Mouse (Mus musculus) liver, postnatal 0 days (tissue): ENCODE results near the gene Pglyrp1. TPM values are rescaled to one million over a fixed set of nuclear protein-coding genes. Genes with fewer than 3 reads are reported as not detected.
A peak's percentile ranks its signal among the peaks of the same experiment; 100 is the strongest.

Source experiments
- ATAC-seq: fragments of 200-750 bp; cut with Nextera tagmentation; 2 replicates; pipeline ENCODE4 v1.8.0; 2017; ENCODE audit warnings: mild to moderate bottlenecking, moderate library complexity
- DNase-seq: peaks from one replicate; pipeline ENCODE4 v3.0.0-alpha.2; 2016
- H3K27ac ChIP-seq: fragments of 300-500 bp; sonication (generic); 2 replicates; pipeline ENCODE4 v1.5.1; 2014; ENCODE audit warnings: antibody characterized with exemption, moderate library complexity, mild to moderate bottlenecking, low read depth
- H3K27me3 ChIP-seq: fragments of 300-500 bp; sonication (generic); 2 replicates; pipeline ENCODE4 v1.6.1; 2014; ENCODE audit warnings: low read length, control low read depth, mixed read lengths; ENCODE audit not compliant: insufficient read depth
- H3K36me3 ChIP-seq: fragments of 300-500 bp; sonication (generic); replicated peaks from 2 replicates; pipeline ENCODE4 v1.6.1; 2014; ENCODE audit warnings: mild to moderate bottlenecking, control low read depth, low read length, moderate library complexity, mixed read lengths; ENCODE audit not compliant: insufficient read depth
- H3K4me1 ChIP-seq: fragments of 300-500 bp; sonication (generic); 2 replicates; pipeline ENCODE4 v1.6.1; 2014; ENCODE audit warnings: antibody characterized with exemption, mild to moderate bottlenecking, control low read depth; ENCODE audit not compliant: insufficient read depth
- H3K4me2 ChIP-seq: fragments of 300-500 bp; sonication (generic); 2 replicates; pipeline ENCODE4 v1.6.1; 2014; ENCODE audit warnings: low read depth, mild to moderate bottlenecking, low read length, moderate library complexity, mixed read lengths
- H3K4me3 ChIP-seq: fragments of 300-500 bp; sonication (generic); 2 replicates; pipeline ENCODE4 v1.5.1; 2014; ENCODE audit warnings: low read depth, low read length
- H3K9ac ChIP-seq: fragments of 300-500 bp; sonication (generic); replicated peaks from 2 replicates; pipeline ENCODE4 v1.6.1; 2014; ENCODE audit warnings: mild to moderate bottlenecking, moderate library complexity
- H3K9me3 ChIP-seq: fragments of 300-500 bp; sonication (generic); 2 replicates; pipeline ENCODE4 v1.6.1; 2016; ENCODE audit warnings: mild to moderate bottlenecking, control low read depth, low read length, mixed read lengths
- CTCF ChIP-seq: sonication (generic); IDR thresholded peaks from 2 replicates; pipeline ENCODE4 v1.5.1; 2016; ENCODE audit warnings: antibody characterized with exemption, low read depth
- EP300 ChIP-seq: IDR thresholded peaks from 2 replicates; pipeline ENCODE4 v1.6.1; 2016; ENCODE audit warnings: antibody characterized with exemption, low read depth, mild to moderate bottlenecking
- whole genome bisulfite sequencing: fragments of 180-500 bp; shearing (Covaris S2); extraction: QIAGEN DNeasy Blood & Tissue Kit; methylation state at CpG from one replicate; pipeline ENCODE4 v1.1.7; 2014; ENCODE audit not compliant: insufficient replicate concordance; 5-methylcytosine and 5-hydroxymethylcytosine counted together
- polyA plus RNA-seq: library from polyadenylated mRNA; unstranded; fragments of >200 nt; fragmentation: Nextera tagmentation; extraction: Ambion mirVana; gene quantifications from 2 replicates; pipeline ENCODE4 v1.2.1, GENCODE M21; 2015

Gene Pglyrp1
- polyA plus RNA-seq, 1 experiment from 2014 or later: 118 TPM

- WGBS: 58% methylated on average over 7 of the region's 7 CpGs
- Histone ChIP-seq H3K9ac (no peak overlapping the region), H3K4me3 (no peak overlapping the region)
These were observed 7.6 kb downstream of the Pglyrp1 start for GRCm38 (mm10) chr7:18878691-18879090.

GRCm38 (mm10) chr7:18883991-18884744 is 13.0 kb downstream of the Pglyrp1 start:
- Histone ChIP-seq H3K36me3 (no peaks in the 10 kb centered on the region), H3K9me3 (no peaks in the 10 kb centered on the region), H3K9ac (peak overlapping the region; percentile 26; the same call in 1 of the 2 replicates), H3K27me3 (no peaks in the 10 kb centered on the region), H3K27ac (peak overlapping the region; percentile 79), H3K4me2 (peak overlapping the region; percentile 36), H3K4me3 (peak overlapping the region; percentile 27), H3K4me1 (no peaks in the 10 kb centered on the region)
- no peak for TF ChIP-seq CTCF
- TF ChIP-seq EP300: no peak
- peak; percentile 61 for DNase-seq
- ATAC-seq: peak; percentile 76
- 33% methylated on average over 9 of the region's 9 CpGs for WGBS

More at GRCm38 (mm10) chr7:18878691-18879090, 7.6 kb downstream of the Pglyrp1 start:
- H3K36me3 ChIP-seq: no peaks in the 10 kb centered on the region
- H3K9me3 ChIP-seq: no peaks in the 10 kb centered on the region
- no peaks in the 10 kb centered on the region for H3K4me1 ChIP-seq
- no peak for TF ChIP-seq EP300
- no peak for TF ChIP-seq CTCF
- DNase-seq (no peak), ATAC-seq (no peak)
- no peak overlapping the region for H3K4me2 ChIP-seq
- no peak overlapping the region for H3K27ac ChIP-seq
- no peaks in the 10 kb centered on the region for H3K27me3 ChIP-seq

GRCm38 (mm10) chr7:18884745-18885422 is 13.8 kb downstream of the Pglyrp1 start:
- H3K36me3 ChIP-seq: no peaks in the 10 kb centered on the region
- WGBS: 37% methylated on average over 13 of the region's 13 CpGs
- no peaks in the 10 kb centered on the region for H3K9me3 ChIP-seq
- no peak for DNase-seq
- peak overlapping the region; percentile 26; the same call in 1 of the 2 replicates for H3K9ac ChIP-seq
- H3K4me2 ChIP-seq: peak overlapping the region; percentile 36; the same call in 1 of the 2 replicates
- no peak for TF ChIP-seq CTCF
- TF ChIP-seq EP300: no peak
- H3K27me3 ChIP-seq: no peaks in the 10 kb centered on the region
- peak overlapping the region; percentile 27 for H3K4me3 ChIP-seq
- no peaks in the 10 kb centered on the region for H3K4me1 ChIP-seq
- peak overlapping the region; percentile 75 for H3K27ac ChIP-seq
- 0 out of 2 replicates have a peak, but pooled peaks have one; percentile 25 for ATAC-seq

- Histone ChIP-seq H3K27ac (no peak overlapping the region), H3K4me1 (no peaks in the 10 kb centered on the region), H3K9me3 (no peaks in the 10 kb centered on the region), H3K27me3 (no peaks in the 10 kb centered on the region), H3K36me3 (0 out of 2 replicates have a peak, but pooled peaks cover 4% of the 10 kb centered on the region), H3K9ac (no peak overlapping the region), H3K4me3 (peak overlapping the region; percentile 27), H3K4me2 (peak overlapping the region; percentile 46)
- WGBS: 72% methylated on average over 1 of the region's 1 CpGs
- TF ChIP-seq CTCF (no peak), EP300 (no peak)
- DNase-seq (no peak), ATAC-seq (no peak)
These were observed 15.8 kb downstream of the Pglyrp1 start for GRCm38 (mm10) chr7:18886963-18887362.

GRCm38 (mm10) chr7:18890848-18891247 is 19.7 kb downstream of the Pglyrp1 start:
- ATAC-seq (no peak), DNase-seq (no peak)
- 0 out of 2 replicates have a peak, but pooled peaks cover 4% of the 10 kb centered on the region for H3K36me3 ChIP-seq
- peaks cover 22% of the 10 kb centered on the region for H3K4me1 ChIP-seq
- H3K27ac ChIP-seq: no peak overlapping the region
- WGBS: 90% methylated on average over 8 of the region's 8 CpGs
- TF ChIP-seq EP300 (no peak), CTCF (no peak)
- peaks cover 14% of the 10 kb centered on the region for H3K27me3 ChIP-seq
- no peak overlapping the region for H3K4me3 ChIP-seq
- H3K9me3 ChIP-seq: no peaks in the 10 kb centered on the region
- no peak overlapping the region for H3K4me2 ChIP-seq
- no peak overlapping the region for H3K9ac ChIP-seq
